Mouse (Mus musculus): ENCODE measurements around the gene Fam172a.

DNA sequence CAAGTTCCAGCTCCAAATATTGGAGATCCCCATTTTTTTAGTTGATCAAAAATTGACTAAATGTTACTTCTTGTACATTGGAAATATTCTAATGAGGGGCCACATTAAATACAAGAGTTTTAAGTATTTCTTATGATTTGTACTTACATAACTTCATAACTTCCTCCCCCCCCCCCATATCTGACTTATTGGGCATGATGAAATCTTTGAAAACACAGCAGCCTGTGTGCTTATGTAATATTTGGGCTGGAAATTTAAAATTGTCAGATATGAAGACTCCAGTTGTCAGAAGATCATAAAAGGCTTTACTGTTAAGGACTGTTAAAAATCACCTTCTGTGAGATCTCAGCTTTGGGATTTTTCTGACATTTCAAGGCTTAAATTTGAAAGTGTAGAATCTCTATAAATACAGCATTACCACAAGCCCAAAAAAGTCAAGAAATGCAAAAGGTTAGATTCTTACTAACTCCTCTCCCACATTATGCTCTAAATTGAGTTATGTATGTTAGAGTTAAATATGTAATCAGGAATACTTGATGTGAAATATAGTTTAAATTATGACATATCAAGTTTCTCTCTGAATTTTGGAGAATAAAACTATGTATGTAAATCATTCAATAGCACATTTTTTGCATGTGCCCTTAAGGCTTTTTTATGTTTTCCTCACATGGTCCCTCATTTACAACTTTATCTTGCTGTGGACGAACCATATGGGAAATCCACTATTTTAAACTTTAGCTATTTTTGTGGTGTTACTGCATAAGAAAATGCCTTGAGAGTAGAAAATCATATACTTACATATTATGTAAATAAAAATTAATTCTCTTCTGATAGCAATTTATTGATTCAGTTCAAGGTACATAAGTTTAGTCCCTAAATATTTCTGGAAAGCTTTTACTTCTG, 393.5 kb downstream of the Fam172a start:
- TF ChIP-seq CTCF (IDR thresholded peaks at IDR 0.05; ENCODE audit: extremely low read depth, insufficient read depth, low read length) (no peak), POLR2A (IDR thresholded peaks at IDR 0.05; ENCODE audit: extremely low read depth, insufficient read depth, low read length) (no peak)

Measured in cortical plate, adult 2 months (tissue).